Mouse (Mus musculus): Measurements from ENCODE around the gene Sfmbt2. TPM values are rescaled to one million over a fixed set of nuclear protein-coding genes. Genes with fewer than 3 reads are reported as not detected.

Gene Sfmbt2
- polyA plus RNA-seq, 2 experiments: 2.2 to 2.5 TPM

DNA sequence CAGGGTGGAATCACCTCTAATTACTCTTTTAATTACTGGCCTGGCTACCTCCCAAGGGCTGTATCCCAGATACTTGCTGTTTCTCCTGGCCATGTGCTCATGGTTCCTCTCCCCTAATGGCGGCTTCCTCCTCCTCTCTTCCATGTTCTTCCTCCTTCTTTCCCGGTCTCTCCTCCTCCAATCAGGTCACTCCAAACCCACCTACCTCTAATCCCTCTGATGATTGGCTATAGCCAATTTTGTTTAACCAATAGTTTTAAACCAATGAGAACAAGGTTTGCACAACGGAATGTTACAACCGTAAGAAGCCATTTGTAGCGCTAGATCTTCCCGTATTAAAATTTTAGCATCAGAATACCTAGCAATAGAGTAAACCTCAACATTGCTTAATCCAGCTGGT lies 5.2 kb upstream of the Sfmbt2 start:
- H3K4me1 ChIP-seq (ENCODE audit: control insufficient read depth, insufficient read depth, low read length): no peaks in the 10 kb centered on the region
- H3K9ac ChIP-seq (ENCODE audit: low read depth, low read length, severe bottlenecking): no peak overlapping the region
- H3K9me3 ChIP-seq (ENCODE audit: control insufficient read depth, low read length): no peaks in the 10 kb centered on the region
- WGBS: 91% methylated on average over 6 of the region's 6 CpGs
- H3K27me3 ChIP-seq (ENCODE audit: control insufficient read depth, insufficient read depth, low read length): peaks cover 29% of the 10 kb centered on the region
- no peak overlapping the region for H3K4me3 ChIP-seq (replicated peaks; ENCODE audit: low read length)
- no peak overlapping the region for H3K27ac ChIP-seq (replicated peaks; ENCODE audit: low read depth, low read length)
- H3K4me2 ChIP-seq (replicated peaks; ENCODE audit: low read depth, low read length, severe bottlenecking): no peak overlapping the region
- DNase-seq (ENCODE audit: low spot score) (no peak), ATAC-seq (ENCODE audit: low FRiP score, low read depth) (no peak)
- TF ChIP-seq POLR2A (IDR thresholded peaks at IDR 0.05; ENCODE audit: borderline replicate concordance, extremely low read depth, insufficient read depth, insufficient read length): no peak
- H3K36me3 ChIP-seq (ENCODE audit: control insufficient read depth, insufficient read depth, low read length): no peaks in the 10 kb centered on the region

DNA sequence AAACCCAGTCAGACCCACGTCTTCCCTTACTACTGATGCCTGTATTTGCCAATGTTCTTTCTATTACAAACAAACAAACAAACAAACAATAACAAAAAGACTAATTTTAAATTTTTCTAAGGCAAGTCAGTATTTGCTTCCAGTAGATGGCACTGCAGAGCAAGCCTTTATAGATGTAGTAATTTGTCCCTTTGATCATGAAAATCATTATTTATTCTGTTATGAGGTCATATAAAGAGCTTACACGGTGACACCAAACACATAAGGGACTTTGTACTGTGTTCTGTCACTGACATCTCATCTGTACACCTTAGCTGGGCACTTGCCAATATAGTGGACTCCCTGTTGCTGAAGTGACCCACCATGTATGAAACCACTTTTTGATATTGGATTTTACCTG lies 4.0 kb upstream of the Sfmbt2 start:
- Histone ChIP-seq H3K9me3 (ENCODE audit: control insufficient read depth, low read length) (no peaks in the 10 kb centered on the region), H3K36me3 (ENCODE audit: control insufficient read depth, insufficient read depth, low read length) (no peaks in the 10 kb centered on the region), H3K27ac (replicated peaks; ENCODE audit: low read depth, low read length) (no peak overlapping the region), H3K4me2 (replicated peaks; ENCODE audit: low read depth, low read length, severe bottlenecking) (no peak overlapping the region), H3K4me3 (replicated peaks; ENCODE audit: low read length) (no peak overlapping the region), H3K9ac (ENCODE audit: low read depth, low read length, severe bottlenecking) (no peak overlapping the region), H3K27me3 (ENCODE audit: control insufficient read depth, insufficient read depth, low read length) (peaks cover 41% of the 10 kb centered on the region), H3K4me1 (ENCODE audit: control insufficient read depth, insufficient read depth, low read length) (no peaks in the 10 kb centered on the region)
- ATAC-seq (ENCODE audit: low FRiP score, low read depth) (no peak), DNase-seq (ENCODE audit: low spot score) (no peak)
- TF ChIP-seq POLR2A (IDR thresholded peaks at IDR 0.05; ENCODE audit: borderline replicate concordance, extremely low read depth, insufficient read depth, insufficient read length): no peak
- WGBS: 15% methylated on average over 2 of the region's 2 CpGs

DNA sequence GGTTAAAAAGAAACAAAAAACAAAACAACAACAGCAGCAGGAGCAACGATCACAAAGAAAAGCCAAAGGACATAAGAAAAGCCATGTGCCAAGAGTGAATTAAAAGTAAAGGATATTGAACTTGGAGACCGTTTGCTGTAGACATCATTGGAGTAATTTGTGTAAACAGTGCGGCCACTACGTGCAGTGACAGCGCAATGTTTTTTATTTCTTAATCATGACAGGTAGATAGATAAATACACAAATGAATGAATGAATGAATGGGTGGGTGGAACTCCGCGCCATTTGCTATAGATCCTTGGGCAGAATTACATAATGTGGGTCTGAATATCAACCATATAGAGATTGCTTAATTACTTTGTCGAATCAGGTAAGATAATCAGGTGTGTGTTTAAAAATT lies 634 bp upstream of the Sfmbt2 start:
- no peak for ATAC-seq (ENCODE audit: low FRiP score, low read depth)
- Histone ChIP-seq H3K27ac (replicated peaks; ENCODE audit: low read depth, low read length) (no peak overlapping the region), H3K4me3 (replicated peaks; ENCODE audit: low read length) (no peak overlapping the region), H3K36me3 (ENCODE audit: control insufficient read depth, insufficient read depth, low read length) (no peaks in the 10 kb centered on the region), H3K4me1 (ENCODE audit: control insufficient read depth, insufficient read depth, low read length) (peaks cover 12% of the 10 kb centered on the region), H3K9ac (ENCODE audit: low read depth, low read length, severe bottlenecking) (no peak overlapping the region), H3K27me3 (ENCODE audit: control insufficient read depth, insufficient read depth, low read length) (peaks cover 62% of the 10 kb centered on the region), H3K4me2 (replicated peaks; ENCODE audit: low read depth, low read length, severe bottlenecking) (no peak overlapping the region), H3K9me3 (ENCODE audit: control insufficient read depth, low read length) (no peaks in the 10 kb centered on the region)
- no peak for TF ChIP-seq POLR2A (IDR thresholded peaks at IDR 0.05; ENCODE audit: borderline replicate concordance, extremely low read depth, insufficient read depth, insufficient read length)
- 4% methylated on average over 8 of the region's 8 CpGs for WGBS
- DNase-seq (ENCODE audit: low spot score): no peak

DNA sequence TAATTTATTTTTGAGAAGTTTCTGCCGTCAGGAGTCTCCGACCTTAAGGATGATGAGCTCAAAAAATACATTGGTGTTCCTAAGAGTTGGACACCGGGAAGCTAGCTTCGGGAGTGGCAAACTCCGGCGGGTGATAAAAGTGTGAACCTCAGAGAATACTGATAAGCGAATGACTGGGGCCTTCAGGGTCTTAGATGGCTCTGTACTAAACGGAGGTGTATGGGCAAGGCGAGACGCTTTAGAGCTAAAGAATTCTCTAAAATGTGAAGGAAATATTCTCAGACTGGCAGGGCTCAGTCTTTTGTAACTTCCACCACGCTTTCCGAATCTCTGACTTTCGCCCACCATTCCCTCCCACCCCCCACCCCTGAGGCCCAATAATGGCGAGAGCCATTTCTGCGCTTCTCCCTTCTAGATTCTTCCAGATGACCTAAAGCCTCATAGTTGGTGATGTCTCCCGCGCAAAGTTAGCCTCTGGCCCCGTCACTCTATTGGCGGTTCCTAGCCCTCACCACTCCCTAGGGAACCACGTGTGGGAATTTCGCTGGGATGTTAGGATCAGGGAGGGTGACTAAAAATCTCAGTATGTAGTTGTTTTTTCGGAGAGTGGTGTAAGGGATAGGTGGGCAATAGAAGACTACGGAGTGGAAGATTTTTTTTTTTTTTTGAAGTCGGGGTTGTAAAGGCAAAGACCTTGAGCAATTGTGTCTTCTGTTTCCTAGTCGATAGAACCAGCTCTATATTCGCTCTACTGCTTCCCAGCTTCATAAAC lies 563 bp downstream of the Sfmbt2 start:
- TF ChIP-seq POLR2A (IDR thresholded peaks at IDR 0.05; ENCODE audit: borderline replicate concordance, extremely low read depth, insufficient read depth, insufficient read length): no peak
- ATAC-seq (ENCODE audit: low FRiP score, low read depth) (no peak), DNase-seq (ENCODE audit: low spot score) (no peak)
- Histone ChIP-seq H3K4me3 (replicated peaks; ENCODE audit: low read length) (no peak overlapping the region), H3K9ac (ENCODE audit: low read depth, low read length, severe bottlenecking) (no peak overlapping the region), H3K27ac (replicated peaks; ENCODE audit: low read depth, low read length) (no peak overlapping the region), H3K4me2 (replicated peaks; ENCODE audit: low read depth, low read length, severe bottlenecking) (no peak overlapping the region), H3K27me3 (ENCODE audit: control insufficient read depth, insufficient read depth, low read length) (peaks cover 73% of the 10 kb centered on the region), H3K36me3 (ENCODE audit: control insufficient read depth, insufficient read depth, low read length) (no peaks in the 10 kb centered on the region), H3K9me3 (ENCODE audit: control insufficient read depth, low read length) (no peaks in the 10 kb centered on the region), H3K4me1 (ENCODE audit: control insufficient read depth, insufficient read depth, low read length) (peaks cover 12% of the 10 kb centered on the region)
- WGBS: 1% methylated on average over 26 of the region's 26 CpGs

DNA sequence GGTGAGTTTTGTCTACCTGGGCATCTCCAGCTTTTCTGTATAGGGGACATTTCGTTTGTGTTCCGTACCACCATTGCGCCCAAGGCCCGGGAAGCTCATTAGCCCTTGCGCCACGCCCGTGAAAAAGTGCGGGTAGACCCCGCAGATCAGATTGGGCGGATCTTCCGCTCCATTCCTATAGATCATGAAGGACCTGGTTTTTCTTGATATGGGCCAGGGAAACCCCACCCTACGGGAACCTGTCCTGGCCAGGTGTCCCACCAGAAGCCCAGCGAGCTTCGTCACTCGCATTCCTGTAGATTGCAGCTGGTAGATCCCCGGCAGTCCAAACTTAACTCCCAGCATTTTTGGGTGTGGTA lies 1.1 kb downstream of the Sfmbt2 start:
- Histone ChIP-seq H3K27me3 (ENCODE audit: control insufficient read depth, insufficient read depth, low read length) (peaks cover 79% of the 10 kb centered on the region), H3K4me3 (replicated peaks; ENCODE audit: low read length) (peak overlapping the region; percentile 59; the same call in 1 of the 2 replicates), H3K36me3 (ENCODE audit: control insufficient read depth, insufficient read depth, low read length) (no peaks in the 10 kb centered on the region), H3K4me2 (replicated peaks; ENCODE audit: low read depth, low read length, severe bottlenecking) (peak overlapping the region; percentile 5; the same call in 1 of the 2 replicates), H3K4me1 (ENCODE audit: control insufficient read depth, insufficient read depth, low read length) (peaks cover 12% of the 10 kb centered on the region), H3K9me3 (ENCODE audit: control insufficient read depth, low read length) (no peaks in the 10 kb centered on the region), H3K9ac (ENCODE audit: low read depth, low read length, severe bottlenecking) (no peak overlapping the region), H3K27ac (replicated peaks; ENCODE audit: low read depth, low read length) (no peak overlapping the region)
- ATAC-seq (ENCODE audit: low FRiP score, low read depth): no peak
- under 1% methylated on average over 16 of the region's 16 CpGs for WGBS
- no peak for DNase-seq (ENCODE audit: low spot score)
- no peak for TF ChIP-seq POLR2A (IDR thresholded peaks at IDR 0.05; ENCODE audit: borderline replicate concordance, extremely low read depth, insufficient read depth, insufficient read length)

All from limb, embryonic 14.5 days (tissue).